Mouse (Mus musculus) cerebellum, adult 9-10 months (tissue): Measurements from ENCODE around the gene Smc5.

ENCODE experiments used
- DNase-seq: peaks from one replicate; pipeline ENCODE4 v3.0.0; 2022

Gene Smc5

GRCm38 (mm10) chr19:23273355-23274053 lies at the start of gene Smc5:
TSS of gene Smc5 (minus strand) at chr19:23273897.
- DNase-seq: peak; percentile 89

GRCm38 (mm10) chr19:23323107-23323506 lies 49.4 kb upstream of the Smc5 start:
- no peak for DNase-seq

- no peak for DNase-seq
Measured at GRCm38 (mm10) chr19:23317989-23318358, 44.3 kb upstream of the Smc5 start.

- DNase-seq: peak; percentile 47
Measured at GRCm38 (mm10) chr19:23317295-23317988, 43.7 kb upstream of the Smc5 start.

- peak; percentile 20 for DNase-seq
Measured at GRCm38 (mm10) chr19:23316851-23317250, 43.2 kb upstream of the Smc5 start.

- no peak for DNase-seq
Measured at GRCm38 (mm10) chr19:23309979-23310378, 36.3 kb upstream of the Smc5 start.

- peak; percentile 79 for DNase-seq
Measured at GRCm38 (mm10) chr19:23306671-23307070, 33.0 kb upstream of the Smc5 start.

- DNase-seq: no peak
Measured at GRCm38 (mm10) chr19:23299987-23300386, 26.3 kb upstream of the Smc5 start.

GRCm38 (mm10) chr19:23298917-23299316 lies 25.2 kb upstream of the Smc5 start:
- peak; percentile 31 for DNase-seq

GRCm38 (mm10) chr19:23297191-23297590 lies 23.5 kb upstream of the Smc5 start:
- DNase-seq: no peak

GRCm38 (mm10) chr19:23289251-23289650 lies 15.6 kb upstream of the Smc5 start:
- no peak for DNase-seq

GRCm38 (mm10) chr19:23281911-23282660 lies 8.4 kb upstream of the Smc5 start:
- no peak for DNase-seq

GRCm38 (mm10) chr19:23274054-23274724 lies 492 bp upstream of the Smc5 start:
- DNase-seq: peak; percentile 22

GRCm38 (mm10) chr19:23256771-23257170 lies 16.9 kb downstream of the Smc5 start:
- DNase-seq: peak; percentile 44

- DNase-seq: no peak
Measured at GRCm38 (mm10) chr19:23246473-23246872, 27.2 kb downstream of the Smc5 start.

- peak; percentile 83 for DNase-seq
Measured at GRCm38 (mm10) chr19:23225065-23225464, 48.6 kb downstream of the Smc5 start.

- DNase-seq: no peak
Measured at GRCm38 (mm10) chr19:23214326-23214725, 59.4 kb downstream of the Smc5 start.

- peak; percentile 29 for DNase-seq
Measured at GRCm38 (mm10) chr19:23211325-23211724, 62.4 kb downstream of the Smc5 start.

- DNase-seq: no peak
Measured at GRCm38 (mm10) chr19:23203505-23204053, 70.1 kb downstream of the Smc5 start.

GRCm38 (mm10) chr19:23202106-23202505 lies 71.6 kb downstream of the Smc5 start:
- no peak for DNase-seq

- DNase-seq: no peak
Measured at GRCm38 (mm10) chr19:23193076-23193475, 80.6 kb downstream of the Smc5 start.

- DNase-seq: no peak
Measured at GRCm38 (mm10) chr19:23191486-23191885, 82.2 kb downstream of the Smc5 start.

GRCm38 (mm10) chr19:23189744-23190143 lies 84.0 kb downstream of the Smc5 start:
- DNase-seq: no peak
